Mouse (Mus musculus) megakaryocyte, embryonic 14.5 days (primary cell): Measurements from ENCODE around the gene Prdm1.

ENCODE experiments used
- FLI1 ChIP-seq: IDR thresholded peaks from 2 replicates; pipeline ENCODE4 v1.6.1; 2012; ENCODE audit warnings: low read length, inconsistent platforms, mixed read lengths
- GATA1 ChIP-seq: IDR thresholded peaks from 3 replicates; pipeline ENCODE4 v1.6.1; 2012; ENCODE audit warnings: mixed read lengths, low read length, inconsistent platforms, borderline replicate concordance

DNA sequence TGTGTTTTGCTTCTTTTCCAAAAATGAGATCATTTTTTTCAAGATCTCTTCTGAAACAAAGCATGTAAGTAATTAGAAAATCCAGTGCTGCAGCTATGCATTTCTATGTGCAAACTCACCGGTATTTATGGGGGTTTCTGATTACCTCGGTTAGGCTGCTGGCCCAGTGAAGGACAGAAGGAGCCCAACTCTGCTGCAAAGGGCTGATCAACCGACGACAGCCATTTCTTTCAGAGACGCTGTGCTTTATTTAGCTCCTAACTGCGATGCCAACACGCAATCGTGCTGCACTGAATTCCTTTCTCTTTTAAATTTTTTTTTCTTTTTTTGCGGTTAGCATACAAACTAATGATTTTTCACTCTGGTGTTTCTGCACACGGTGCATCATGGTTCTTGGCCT is 126.7 kb downstream of the Prdm1 start:
- TF ChIP-seq GATA1 (no peak), FLI1 (no peak)
